Mouse (Mus musculus) forebrain, embryonic 15.5 days (tissue): ENCODE data around the gene Invs. TPM values are rescaled to one million over a fixed set of nuclear protein-coding genes. Genes with fewer than 3 reads are reported as not detected.

Experiments
- ATAC-seq: fragments of 200-750 bp; cut with Nextera tagmentation; replicated peaks from 2 replicates; pipeline ENCODE4 v1.8.0; 2017; ENCODE audit warnings: mild to moderate bottlenecking, moderate TSS enrichment, moderate library complexity
- H3K27ac ChIP-seq: fragments of 300-500 bp; sonication (generic); replicated peaks from 2 replicates; pipeline ENCODE4 v1.5.1; 2015; ENCODE audit warnings: mild to moderate bottlenecking, inconsistent platforms
- H3K27me3 ChIP-seq: fragments of 300-500 bp; sonication (generic); 2 replicates; pipeline ENCODE4 v1.6.1; 2015; ENCODE audit warnings: inconsistent platforms
- H3K36me3 ChIP-seq: fragments of 300-500 bp; sonication (generic); 2 replicates; pipeline ENCODE4 v1.6.1; 2015; ENCODE audit warnings: mild to moderate bottlenecking, inconsistent platforms
- H3K4me1 ChIP-seq: fragments of 300-500 bp; sonication (generic); 2 replicates; pipeline ENCODE4 v1.6.1; 2015; ENCODE audit warnings: inconsistent platforms
- H3K4me2 ChIP-seq: fragments of 300-500 bp; sonication (generic); replicated peaks from 2 replicates; pipeline ENCODE4 v1.6.1; 2015; ENCODE audit warnings: mild to moderate bottlenecking, inconsistent platforms
- H3K4me3 ChIP-seq: fragments of 300-500 bp; sonication (generic); 2 replicates; pipeline ENCODE4 v1.5.1; 2015; ENCODE audit warnings: mild to moderate bottlenecking, inconsistent platforms
- H3K9ac ChIP-seq: fragments of 300-500 bp; sonication (generic); replicated peaks from 2 replicates; pipeline ENCODE4 v1.6.1; 2015; ENCODE audit warnings: mild to moderate bottlenecking, inconsistent platforms
- H3K9me3 ChIP-seq: fragments of 300-500 bp; sonication (generic); 2 replicates; pipeline ENCODE4 v1.6.1; 2016; ENCODE audit warnings: inconsistent platforms
- WGBS: fragments of 180-500 bp; shearing (Covaris S2); methylation state at CpG from one replicate; pipeline ENCODE4 v1.1.7; 2015; ENCODE audit warnings: mixed read lengths; 5-methylcytosine and 5-hydroxymethylcytosine counted together
- polyA plus RNA-seq: library from polyadenylated mRNA; unstranded; fragments of >200 nt; fragmentation: Nextera tagmentation; extraction: Ambion mirVana; gene quantifications from 2 replicates; pipeline ENCODE4 v1.2.1, GENCODE M21; 2015

Invs gene
- polyA plus RNA-seq, result 7.2 and 7.4 TPM in 2 replicates

GRCm38 (mm10) chr4:48279498-48280134 is at the start of gene Invs, which contains the start of gene Erp44:
Gene Invs, plus strand, starts transcription at chr4:48279760.
Gene Erp44, minus strand, starts transcription at chr4:48279558.
- ATAC-seq, result peak; percentile 100

GRCm38 (mm10) chr4:48236721-48237120 is 42.8 kb upstream of the Invs start:
- WGBS, result 66% methylated on average over 3 of the region's 3 CpGs
- no peak overlapping the region for H3K4me2 ChIP-seq
- H3K4me1 ChIP-seq, result no peaks in the 10 kb centered on the region
- no peaks in the 10 kb centered on the region for H3K27me3 ChIP-seq
- H3K4me3 ChIP-seq, result no peak overlapping the region
- H3K9me3 ChIP-seq, result no peaks in the 10 kb centered on the region
- ATAC-seq, result no peak
- no peak overlapping the region for H3K27ac ChIP-seq
- no peak overlapping the region for H3K9ac ChIP-seq
- H3K36me3 ChIP-seq, result no peaks in the 10 kb centered on the region; the same call in 1 of the 2 replicates

More at GRCm38 (mm10) chr4:48279498-48280134, at the start of gene Invs, which contains the start of gene Erp44:
- H3K4me2 ChIP-seq, result peak within 1 kb of the TSS; percentile 71
- under 1% methylated on average over 41 of the region's 41 CpGs for WGBS
- peak within 1 kb of the TSS; percentile 83 for H3K27ac ChIP-seq
- H3K4me3 ChIP-seq, result peak within 1 kb of the TSS; percentile 82
- H3K27me3 ChIP-seq, result no peaks in the 10 kb centered on the region
- no peaks in the 10 kb centered on the region for H3K36me3 ChIP-seq
- H3K4me1 ChIP-seq, result peaks cover 13% of the 10 kb centered on the region
- H3K9me3 ChIP-seq, result no peaks in the 10 kb centered on the region
- peak within 1 kb of the TSS; percentile 87 for H3K9ac ChIP-seq

- Histone ChIP-seq H3K4me2 (no peak overlapping the region), H3K4me1 (no peaks in the 10 kb centered on the region), H3K4me3 (no peak overlapping the region), H3K36me3 (no peaks in the 10 kb centered on the region; the same call in 1 of the 2 replicates), H3K9ac (no peak overlapping the region), H3K9me3 (no peaks in the 10 kb centered on the region), H3K27me3 (no peaks in the 10 kb centered on the region), H3K27ac (no peak overlapping the region)
- ATAC-seq, result no peak
- 90% methylated on average over 4 of the region's 4 CpGs for WGBS
Observed at GRCm38 (mm10) chr4:48239046-48239445, 40.5 kb upstream of the Invs start.

- WGBS, result 90% methylated on average over 4 of the region's 4 CpGs
- no peak overlapping the region for H3K9ac ChIP-seq
- H3K4me1 ChIP-seq, result no peaks in the 10 kb centered on the region
- H3K4me3 ChIP-seq, result no peak overlapping the region
- ATAC-seq, result no peak
- no peak overlapping the region for H3K27ac ChIP-seq
- no peaks in the 10 kb centered on the region for H3K9me3 ChIP-seq
- H3K27me3 ChIP-seq, result no peaks in the 10 kb centered on the region
- H3K36me3 ChIP-seq, result no peaks in the 10 kb centered on the region
- no peak overlapping the region for H3K4me2 ChIP-seq
Observed at GRCm38 (mm10) chr4:48242482-48242881, 37.1 kb upstream of the Invs start.

GRCm38 (mm10) chr4:48243737-48244136 is 35.8 kb upstream of the Invs start:
- no peaks in the 10 kb centered on the region for H3K4me1 ChIP-seq
- H3K4me2 ChIP-seq, result no peak overlapping the region
- H3K36me3 ChIP-seq, result no peaks in the 10 kb centered on the region
- no peaks in the 10 kb centered on the region for H3K27me3 ChIP-seq
- no peak overlapping the region for H3K27ac ChIP-seq
- H3K9ac ChIP-seq, result no peak overlapping the region
- WGBS, result 80% methylated on average over 1 of the region's 1 CpGs
- H3K9me3 ChIP-seq, result no peaks in the 10 kb centered on the region
- no peak for ATAC-seq
- H3K4me3 ChIP-seq, result no peak overlapping the region

- no peak overlapping the region for H3K9ac ChIP-seq
- 88% methylated on average over 2 of the region's 2 CpGs for WGBS
- H3K9me3 ChIP-seq, result no peaks in the 10 kb centered on the region
- H3K27me3 ChIP-seq, result no peaks in the 10 kb centered on the region
- H3K36me3 ChIP-seq, result no peaks in the 10 kb centered on the region
- no peak for ATAC-seq
- H3K27ac ChIP-seq, result no peak overlapping the region
- H3K4me1 ChIP-seq, result no peaks in the 10 kb centered on the region
- H3K4me3 ChIP-seq, result no peak overlapping the region
- no peak overlapping the region for H3K4me2 ChIP-seq
Observed at GRCm38 (mm10) chr4:48244280-48244679, 35.3 kb upstream of the Invs start.

GRCm38 (mm10) chr4:48253266-48253665 is 26.3 kb upstream of the Invs start:
- H3K27ac ChIP-seq, result no peak overlapping the region
- H3K4me3 ChIP-seq, result no peak overlapping the region
- H3K4me1 ChIP-seq, result no peaks in the 10 kb centered on the region
- no peak overlapping the region for H3K4me2 ChIP-seq
- no peaks in the 10 kb centered on the region for H3K36me3 ChIP-seq
- no peak for ATAC-seq
- H3K9me3 ChIP-seq, result no peaks in the 10 kb centered on the region
- H3K27me3 ChIP-seq, result no peaks in the 10 kb centered on the region
- H3K9ac ChIP-seq, result no peak overlapping the region

GRCm38 (mm10) chr4:48258045-48258444 is 21.5 kb upstream of the Invs start:
- Histone ChIP-seq H3K4me3 (no peak overlapping the region), H3K27ac (no peak overlapping the region), H3K4me2 (no peak overlapping the region), H3K9ac (no peak overlapping the region), H3K27me3 (no peaks in the 10 kb centered on the region), H3K36me3 (no peaks in the 10 kb centered on the region), H3K9me3 (no peaks in the 10 kb centered on the region), H3K4me1 (no peaks in the 10 kb centered on the region)
- ATAC-seq, result no peak
- WGBS, result 93% methylated on average over 3 of the region's 3 CpGs

- H3K9me3 ChIP-seq, result no peaks in the 10 kb centered on the region
- no peak overlapping the region for H3K4me2 ChIP-seq
- 91% methylated on average over 3 of the region's 3 CpGs for WGBS
- H3K9ac ChIP-seq, result no peak overlapping the region
- no peaks in the 10 kb centered on the region for H3K36me3 ChIP-seq
- 0 out of 2 replicates have a peak, but pooled peaks cover 7% of the 10 kb centered on the region for H3K4me1 ChIP-seq
- no peak overlapping the region for H3K4me3 ChIP-seq
- no peak for ATAC-seq
- H3K27ac ChIP-seq, result no peak overlapping the region
- H3K27me3 ChIP-seq, result no peaks in the 10 kb centered on the region
Observed at GRCm38 (mm10) chr4:48267683-48268082, 11.9 kb upstream of the Invs start.

GRCm38 (mm10) chr4:48268127-48268526 is 11.4 kb upstream of the Invs start:
- 79% methylated on average over 1 of the region's 1 CpGs for WGBS
- no peak for ATAC-seq

GRCm38 (mm10) chr4:48270532-48270931 is 9.0 kb upstream of the Invs start:
- no peaks in the 10 kb centered on the region for H3K9me3 ChIP-seq
- H3K9ac ChIP-seq, result no peak overlapping the region
- H3K4me1 ChIP-seq, result 0 out of 2 replicates have a peak, but pooled peaks cover 2% of the 10 kb centered on the region
- no peak overlapping the region for H3K27ac ChIP-seq
- ATAC-seq, result no peak
- H3K27me3 ChIP-seq, result no peaks in the 10 kb centered on the region
- H3K4me2 ChIP-seq, result no peak overlapping the region
- no peak overlapping the region for H3K4me3 ChIP-seq
- no peaks in the 10 kb centered on the region for H3K36me3 ChIP-seq

More at GRCm38 (mm10) chr4:48268127-48268526, 11.4 kb upstream of the Invs start:
- Histone ChIP-seq H3K4me1 (0 out of 2 replicates have a peak, but pooled peaks cover 7% of the 10 kb centered on the region), H3K27ac (no peak overlapping the region), H3K4me2 (no peak overlapping the region), H3K9ac (no peak overlapping the region), H3K4me3 (no peak overlapping the region), H3K9me3 (no peaks in the 10 kb centered on the region), H3K36me3 (no peaks in the 10 kb centered on the region), H3K27me3 (no peaks in the 10 kb centered on the region)

GRCm38 (mm10) chr4:48271838-48272237 is 7.7 kb upstream of the Invs start:
- ATAC-seq, result no peak
- Histone ChIP-seq H3K27ac (no peak overlapping the region), H3K4me3 (no peak overlapping the region), H3K4me1 (0 out of 2 replicates have a peak, but pooled peaks cover 2% of the 10 kb centered on the region), H3K4me2 (no peak overlapping the region), H3K27me3 (no peaks in the 10 kb centered on the region), H3K36me3 (no peaks in the 10 kb centered on the region), H3K9me3 (no peaks in the 10 kb centered on the region), H3K9ac (no peak overlapping the region)
- 47% methylated on average over 5 of the region's 5 CpGs for WGBS
